Mouse (Mus musculus): ENCODE data around the gene Slc34a1. TPM values are rescaled to one million over a fixed set of nuclear protein-coding genes. Genes with fewer than 3 reads are reported as not detected.
"Not testable (repeated sequence)": the region's sequence is repeated elsewhere in the genome, so short reads cannot be mapped to it uniquely, and the experiment has no call there.

Gene Slc34a1
- total RNA-seq, 1 experiment: not detected

DNA sequence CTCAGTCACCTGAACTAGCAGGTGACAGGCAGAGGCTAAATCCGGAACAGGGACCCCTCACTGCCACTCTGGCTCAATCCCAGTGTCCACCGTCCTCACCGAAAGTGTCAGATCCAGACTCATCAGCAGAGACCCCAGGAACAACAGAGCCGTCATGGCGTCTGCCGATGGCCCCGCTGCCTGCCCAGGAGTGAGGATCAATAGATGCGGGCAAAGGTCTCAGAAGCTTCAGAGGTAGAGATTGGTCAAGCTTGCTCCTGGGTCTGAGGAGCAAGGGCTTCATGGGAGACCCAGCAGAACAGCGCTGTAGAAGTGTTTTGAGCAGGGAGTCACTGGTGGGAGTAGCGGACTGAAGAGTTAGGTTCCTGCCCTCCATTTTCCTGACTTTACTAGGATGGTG, 28.6 kb downstream of the Slc34a1 start, which contains the start of gene F12:
Gene F12 (minus strand): TSS at position 181 of the 400 bp plus-strand sequence.
- no peak for TF ChIP-seq MAFK (IDR thresholded peaks at IDR 0.05; ENCODE audit: insufficient read depth, low read depth, low read length)
- no peak within 1 kb of the TSS for H3K4me3 ChIP-seq (ENCODE audit: insufficient read depth in 1 of 2, low read depth in 1 of 2, low read length in 2 of 2, poor library complexity in 1 of 2, severe bottlenecking in 1 of 2)
- H3K4me1 ChIP-seq (ENCODE audit: control insufficient read depth in 2 of 2, insufficient read depth in 2 of 2, low read length in 2 of 2, poor library complexity in 1 of 2): peaks cover 0 to 4% of the 10 kb centered on the region in 2 experiments; a peak in 1 of 4 replicates
- no peak for DNase-seq (ENCODE audit: low read depth, low spot score)
- H3K9ac ChIP-seq (ENCODE audit: insufficient read depth, low read depth, low read length, poor library complexity, severe bottlenecking): no peak within 1 kb of the TSS
- no peak within 1 kb of the TSS for H3K27ac ChIP-seq (ENCODE audit: insufficient read depth, low read depth, low read length, poor library complexity, severe bottlenecking)
- no peaks in the 10 kb centered on the region for H3K36me3 ChIP-seq (ENCODE audit: control insufficient read depth, insufficient read depth, low read length, poor library complexity, severe bottlenecking)
- in situ Hi-C loops (cut with MboI; ENCODE audit: low sequenced_read_pairs in 2 of 2, unreplicated experiment in 2 of 2): no loop called here
- H3K9me3 ChIP-seq (ENCODE audit: control insufficient read depth, insufficient read depth, low read depth, low read length): no peaks in the 10 kb centered on the region

DNA sequence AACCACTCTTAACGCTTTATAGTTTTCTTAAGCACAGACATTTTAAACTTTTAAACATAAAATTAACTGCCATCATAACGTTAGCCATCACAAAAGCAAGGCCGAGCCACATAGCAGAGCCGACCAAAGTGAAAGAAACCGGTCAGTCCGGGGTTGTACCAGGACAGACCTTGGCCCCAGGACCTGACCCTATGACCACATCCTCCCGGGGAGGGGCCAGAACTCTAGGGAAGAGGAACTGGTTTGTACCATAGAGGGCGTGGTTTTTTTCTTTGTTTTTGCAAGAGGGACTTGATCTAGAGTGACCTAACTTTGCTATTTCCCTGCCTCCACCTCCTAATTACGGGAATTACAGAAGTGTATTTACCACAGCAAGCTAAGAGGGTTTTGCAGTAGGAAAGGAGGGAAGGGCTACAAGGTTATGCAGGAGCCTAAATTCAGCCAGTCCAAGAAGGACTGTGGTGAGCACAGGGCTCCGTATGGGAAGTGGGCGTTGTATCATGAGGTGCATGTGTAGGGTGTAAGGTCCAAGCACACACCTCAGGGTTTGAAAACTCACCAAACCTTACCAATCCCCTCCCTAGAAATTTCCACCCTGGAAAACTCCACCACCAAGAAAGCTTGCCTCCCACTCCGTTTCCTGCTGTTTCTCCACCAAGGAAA, 31.4 kb downstream of the Slc34a1 start:
- in situ Hi-C loops (cut with MboI; ENCODE audit: low sequenced_read_pairs in 2 of 2, unreplicated experiment in 2 of 2): no loop called here
- H3K4me1 ChIP-seq (ENCODE audit: control insufficient read depth in 2 of 2, insufficient read depth in 2 of 2, low read length in 2 of 2, poor library complexity in 1 of 2): 0 out of 4 replicates have a peak, but pooled peaks cover 0 to 2% of the 10 kb centered on the region in 2 experiments
- no peaks in the 10 kb centered on the region for H3K36me3 ChIP-seq (ENCODE audit: control insufficient read depth, insufficient read depth, low read length, poor library complexity, severe bottlenecking)

DNA sequence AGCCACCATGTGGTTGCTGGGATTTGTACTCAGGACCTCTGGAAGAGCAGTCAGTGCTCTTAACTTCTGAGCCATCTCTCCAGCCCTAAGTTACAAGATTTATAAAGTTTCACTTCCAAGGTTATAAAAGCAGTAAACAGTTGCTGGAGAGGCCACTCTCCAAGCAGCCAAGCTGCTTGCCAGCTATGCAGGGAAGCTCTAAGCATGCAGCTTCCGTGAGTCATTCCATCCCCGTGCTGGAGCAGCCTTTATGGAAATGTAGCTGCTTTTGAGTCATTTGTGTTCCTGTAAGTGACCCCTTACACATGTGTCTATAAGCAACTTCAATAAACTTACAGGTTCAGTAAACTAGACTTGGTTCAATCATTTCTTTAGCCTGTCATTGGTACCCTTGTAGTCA, 32.6 kb downstream of the Slc34a1 start:
- no peaks in the 10 kb centered on the region for H3K9me3 ChIP-seq (ENCODE audit: control insufficient read depth, insufficient read depth, low read depth, low read length)
- no peaks in the 10 kb centered on the region for H3K36me3 ChIP-seq (ENCODE audit: control insufficient read depth, insufficient read depth, low read length, poor library complexity, severe bottlenecking)
- 0 out of 4 replicates have a peak, but pooled peaks cover 0 to 2% of the 10 kb centered on the region in 2 experiments for H3K4me1 ChIP-seq (ENCODE audit: control insufficient read depth in 2 of 2, insufficient read depth in 2 of 2, low read length in 2 of 2, poor library complexity in 1 of 2)
- no peak overlapping the region for H3K9ac ChIP-seq (ENCODE audit: insufficient read depth, low read depth, low read length, poor library complexity, severe bottlenecking)
- no peak for DNase-seq (ENCODE audit: low read depth, low spot score)
- in situ Hi-C loops (cut with MboI; ENCODE audit: low sequenced_read_pairs in 2 of 2, unreplicated experiment in 2 of 2): no loop called here
- H3K4me3 ChIP-seq (ENCODE audit: insufficient read depth in 1 of 2, low read depth in 1 of 2, low read length in 2 of 2, poor library complexity in 1 of 2, severe bottlenecking in 1 of 2): no peak overlapping the region
- TF ChIP-seq CHD2 (IDR thresholded peaks at IDR 0.05; ENCODE audit: low read depth, low read length) (no peak), ZC3H11A (IDR thresholded peaks at IDR 0.05; ENCODE audit: borderline replicate concordance, low read depth, low read length) (no peak), ZNF384 (IDR thresholded peaks at IDR 0.05; ENCODE audit: low read depth, low read length) (no peak), HCFC1 (IDR thresholded peaks at IDR 0.05; ENCODE audit: borderline replicate concordance, insufficient read depth, low read length) (no peak), MAFK (IDR thresholded peaks at IDR 0.05; ENCODE audit: insufficient read depth, low read depth, low read length) (no peak)
- H3K27ac ChIP-seq (ENCODE audit: insufficient read depth, low read depth, low read length, poor library complexity, severe bottlenecking): no peak overlapping the region

More for the DNA sequence above, 31.4 kb downstream of the Slc34a1 start:
- Histone ChIP-seq H3K9ac (ENCODE audit: insufficient read depth, low read depth, low read length, poor library complexity, severe bottlenecking) (no peak overlapping the region), H3K9me3 (ENCODE audit: control insufficient read depth, insufficient read depth, low read depth, low read length) (no peaks in the 10 kb centered on the region), H3K27ac (ENCODE audit: insufficient read depth, low read depth, low read length, poor library complexity, severe bottlenecking) (no peak overlapping the region), H3K4me3 (ENCODE audit: insufficient read depth in 1 of 2, low read depth in 1 of 2, low read length in 2 of 2, poor library complexity in 1 of 2, severe bottlenecking in 1 of 2) (no peak overlapping the region)
- no peak for TF ChIP-seq HCFC1 (IDR thresholded peaks at IDR 0.05; ENCODE audit: borderline replicate concordance, insufficient read depth, low read length)
- TF ChIP-seq ZC3H11A (IDR thresholded peaks at IDR 0.05; ENCODE audit: borderline replicate concordance, low read depth, low read length): no peak
- TF ChIP-seq MAFK (IDR thresholded peaks at IDR 0.05; ENCODE audit: insufficient read depth, low read depth, low read length): no peak
- no peak for TF ChIP-seq ZNF384 (IDR thresholded peaks at IDR 0.05; ENCODE audit: low read depth, low read length)
- no peak for TF ChIP-seq CHD2 (IDR thresholded peaks at IDR 0.05; ENCODE audit: low read depth, low read length)
- DNase-seq (ENCODE audit: low read depth, low spot score): no peak

DNA sequence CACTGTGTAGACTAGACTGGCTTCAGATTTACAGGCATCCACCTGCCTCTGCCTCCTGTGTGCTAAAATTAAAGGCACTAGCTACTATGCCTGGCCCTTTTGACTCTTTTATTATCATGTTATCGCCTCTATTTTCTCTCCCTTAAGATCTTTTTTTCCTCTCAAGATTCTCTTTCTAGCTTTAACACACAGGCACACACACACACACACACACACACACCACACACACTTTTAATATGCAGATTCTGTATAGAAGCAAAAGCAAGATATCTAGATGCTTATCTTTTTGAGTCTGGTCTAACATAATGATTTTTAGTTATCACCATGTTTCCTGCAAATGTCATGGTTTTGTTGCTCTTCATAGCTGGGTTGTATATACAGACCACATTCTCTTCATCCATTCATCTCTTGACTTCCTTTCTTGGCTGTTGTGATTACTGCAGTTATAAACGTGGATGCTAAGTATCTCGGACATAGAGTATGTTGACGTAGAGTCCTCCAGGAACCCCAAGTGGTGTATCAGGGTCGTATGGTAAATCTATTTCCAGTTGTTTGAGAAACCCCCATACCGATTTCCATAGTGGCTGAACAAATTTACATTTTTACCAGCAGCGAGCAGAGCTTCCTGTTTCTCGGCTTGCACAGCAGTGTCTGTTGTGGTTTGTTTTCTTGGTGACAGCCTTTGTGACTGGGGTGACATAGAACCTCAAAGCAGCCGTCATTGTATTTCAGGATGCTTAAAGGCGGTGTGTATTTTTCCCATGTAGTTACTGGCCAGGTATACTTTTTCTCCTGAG, 34.1 kb downstream of the Slc34a1 start:
- Histone ChIP-seq H3K4me3 (ENCODE audit: insufficient read depth in 1 of 2, low read depth in 1 of 2, low read length in 2 of 2, poor library complexity in 1 of 2, severe bottlenecking in 1 of 2) (no peak overlapping the region), H3K36me3 (ENCODE audit: control insufficient read depth, insufficient read depth, low read length, poor library complexity, severe bottlenecking) (no peaks in the 10 kb centered on the region), H3K9ac (ENCODE audit: insufficient read depth, low read depth, low read length, poor library complexity, severe bottlenecking) (no peak overlapping the region), H3K9me3 (ENCODE audit: control insufficient read depth, insufficient read depth, low read depth, low read length) (no peaks in the 10 kb centered on the region), H3K4me1 (ENCODE audit: control insufficient read depth in 2 of 2, insufficient read depth in 2 of 2, low read length in 2 of 2, poor library complexity in 1 of 2) (0 out of 4 replicates have a peak, but pooled peaks cover 0 to 2% of the 10 kb centered on the region in 2 experiments), H3K27ac (ENCODE audit: insufficient read depth, low read depth, low read length, poor library complexity, severe bottlenecking) (no peak overlapping the region)
- TF ChIP-seq CHD2 (IDR thresholded peaks at IDR 0.05; ENCODE audit: low read depth, low read length): no peak
- no peak for DNase-seq (ENCODE audit: low read depth, low spot score)
- in situ Hi-C loops (cut with MboI; ENCODE audit: low sequenced_read_pairs in 2 of 2, unreplicated experiment in 2 of 2): no loop called here

DNA sequence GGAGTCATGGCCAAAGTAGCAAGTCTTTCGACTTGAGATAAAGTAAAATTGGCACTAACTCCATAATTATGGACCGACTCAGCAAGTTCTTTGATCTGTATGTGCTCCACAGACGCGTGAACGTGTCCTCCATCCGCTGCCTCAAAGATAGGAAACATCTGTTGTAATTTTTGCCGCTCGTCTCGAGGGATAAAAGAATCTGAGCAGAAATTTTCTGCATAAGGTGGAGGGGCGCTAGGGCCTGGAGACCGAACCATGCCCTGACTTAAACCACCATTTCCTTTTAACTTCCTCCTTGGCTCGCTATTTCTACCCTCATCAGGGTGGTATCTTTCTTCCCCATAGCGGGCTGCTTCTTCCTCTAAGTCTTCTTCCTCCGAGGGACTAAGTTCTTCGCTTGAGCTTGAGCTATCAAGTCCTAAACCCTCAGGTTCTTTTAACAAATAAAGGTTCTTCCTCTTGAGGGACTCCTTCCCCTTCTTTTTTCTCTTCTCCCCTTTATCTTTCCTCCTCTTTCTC, 39.2 kb downstream of the Slc34a1 start:
- H3K9ac ChIP-seq (ENCODE audit: insufficient read depth, low read depth, low read length, poor library complexity, severe bottlenecking); DNase-seq (ENCODE audit: low read depth, low spot score); H3K4me3 ChIP-seq (ENCODE audit: insufficient read depth in 1 of 2, low read depth in 1 of 2, low read length in 2 of 2, poor library complexity in 1 of 2, severe bottlenecking in 1 of 2); H3K4me1 ChIP-seq (ENCODE audit: control insufficient read depth in 2 of 2, insufficient read depth in 2 of 2, low read length in 2 of 2, poor library complexity in 1 of 2); H3K36me3 ChIP-seq (ENCODE audit: control insufficient read depth, insufficient read depth, low read length, poor library complexity, severe bottlenecking); H3K27ac ChIP-seq (ENCODE audit: insufficient read depth, low read depth, low read length, poor library complexity, severe bottlenecking); H3K9me3 ChIP-seq (ENCODE audit: control insufficient read depth, insufficient read depth, low read depth, low read length); in situ Hi-C loops (cut with MboI; ENCODE audit: low sequenced_read_pairs in 2 of 2, unreplicated experiment in 2 of 2): not testable (repeated sequence)
